Mouse (Mus musculus) forebrain, embryonic 13.5 days (tissue): Measurements from ENCODE around the gene Tchp. TPM values are rescaled to one million over a fixed set of nuclear protein-coding genes. Genes with fewer than 3 reads are reported as not detected.

Source experiments
- ATAC-seq: fragments of 200-750 bp; cut with Nextera tagmentation; 2 replicates; pipeline ENCODE4 v1.8.0; 2017
- H3K27ac ChIP-seq: fragments of 300-500 bp; sonication (generic); 2 replicates; pipeline ENCODE4 v1.5.1; 2015; ENCODE audit warnings: inconsistent platforms, mild to moderate bottlenecking, moderate library complexity
- H3K27me3 ChIP-seq: fragments of 300-500 bp; sonication (generic); 2 replicates; pipeline ENCODE4 v1.6.1; 2015; ENCODE audit warnings: mild to moderate bottlenecking, inconsistent platforms
- H3K36me3 ChIP-seq: fragments of 300-500 bp; sonication (generic); 2 replicates; pipeline ENCODE4 v1.6.1; 2015; ENCODE audit warnings: mild to moderate bottlenecking, inconsistent platforms; ENCODE audit not compliant: poor library complexity, severe bottlenecking
- H3K4me1 ChIP-seq: fragments of 300-500 bp; sonication (generic); 2 replicates; pipeline ENCODE4 v1.6.1; 2015; ENCODE audit warnings: inconsistent platforms
- H3K4me2 ChIP-seq: fragments of 300-500 bp; sonication (generic); 2 replicates; pipeline ENCODE4 v1.6.1; 2015; ENCODE audit warnings: inconsistent platforms, mild to moderate bottlenecking, moderate library complexity
- H3K4me3 ChIP-seq: fragments of 300-500 bp; sonication (generic); 2 replicates; pipeline ENCODE4 v1.5.1; 2015; ENCODE audit warnings: mild to moderate bottlenecking, inconsistent platforms
- H3K9ac ChIP-seq: fragments of 300-500 bp; sonication (generic); 2 replicates; pipeline ENCODE4 v1.6.1; 2015; ENCODE audit warnings: mild to moderate bottlenecking, inconsistent platforms
- H3K9me3 ChIP-seq: fragments of 300-500 bp; sonication (generic); replicated peaks from 2 replicates; pipeline ENCODE4 v1.6.1; 2016; ENCODE audit warnings: inconsistent platforms
- WGBS: fragments of 180-500 bp; shearing (Covaris S2); methylation state at CpG from one replicate; pipeline ENCODE4 v1.1.7; 2015; 5-methylcytosine and 5-hydroxymethylcytosine counted together
- polyA plus RNA-seq: library from polyadenylated mRNA; unstranded; fragments of >200 nt; fragmentation: Nextera tagmentation; extraction: Ambion mirVana; gene quantifications from 2 replicates; pipeline ENCODE4 v1.2.1, GENCODE M21; 2015

Tchp gene
- polyA plus RNA-seq = 22.6 and 23.8 TPM in 2 replicates

GRCm38 (mm10) chr5:114707265-114708068 is at the start of gene Tchp:
Tchp (plus strand) TSS chr5:114707760.
- Histone ChIP-seq H3K4me1 (peaks cover 16% of the 10 kb centered on the region), H3K4me2 (peak within 1 kb of the TSS; percentile 86), H3K27me3 (no peaks in the 10 kb centered on the region), H3K9me3 (no peaks in the 10 kb centered on the region), H3K9ac (peak within 1 kb of the TSS; percentile 73), H3K4me3 (peak within 1 kb of the TSS; percentile 77), H3K36me3 (peaks cover 34% of the 10 kb centered on the region), H3K27ac (no peak within 1 kb of the TSS)
- WGBS = 3% methylated on average over 49 of the region's 49 CpGs
- peak; percentile 81 for ATAC-seq

DNA sequence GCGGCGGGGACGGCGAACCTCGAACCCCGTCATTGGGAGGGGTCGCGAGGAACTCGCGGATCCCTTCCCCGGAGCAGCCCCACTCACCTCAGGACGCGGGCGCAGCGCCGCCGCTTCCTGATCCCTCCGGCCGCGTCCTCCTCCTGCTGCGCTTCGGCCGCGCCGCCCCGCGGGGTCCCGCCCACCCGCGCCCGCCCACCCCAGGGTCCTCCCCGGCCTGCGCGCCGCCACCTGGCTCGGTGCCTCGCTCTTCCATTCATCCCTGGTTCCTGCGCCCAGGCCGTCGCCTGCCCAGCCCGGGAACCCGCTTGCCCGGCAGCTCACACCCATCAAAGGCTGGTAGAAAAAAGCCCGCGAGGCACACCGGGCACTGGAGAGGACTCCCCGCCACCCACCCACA is 49.3 kb upstream of the Tchp start, which contains the start of gene Trpv4:
TSS of gene Trpv4 (minus strand) at position 167 of the 400 bp plus-strand sequence.
- peaks cover 13% of the 10 kb centered on the region for H3K4me1 ChIP-seq
- ATAC-seq = 0 out of 2 replicates have a peak, but pooled peaks have one; percentile 53
- H3K27me3 ChIP-seq = peaks cover 54% of the 10 kb centered on the region
- H3K36me3 ChIP-seq = no peaks in the 10 kb centered on the region
- peak within 1 kb of the TSS; percentile 37; the same call in 1 of the 2 replicates for H3K9ac ChIP-seq
- no peaks in the 10 kb centered on the region for H3K9me3 ChIP-seq
- peak within 1 kb of the TSS; percentile 41 for H3K4me3 ChIP-seq
- H3K27ac ChIP-seq = no peak within 1 kb of the TSS
- H3K4me2 ChIP-seq = peak within 1 kb of the TSS; percentile 74
- 1% methylated on average over 32 of the region's 47 CpGs for WGBS

DNA sequence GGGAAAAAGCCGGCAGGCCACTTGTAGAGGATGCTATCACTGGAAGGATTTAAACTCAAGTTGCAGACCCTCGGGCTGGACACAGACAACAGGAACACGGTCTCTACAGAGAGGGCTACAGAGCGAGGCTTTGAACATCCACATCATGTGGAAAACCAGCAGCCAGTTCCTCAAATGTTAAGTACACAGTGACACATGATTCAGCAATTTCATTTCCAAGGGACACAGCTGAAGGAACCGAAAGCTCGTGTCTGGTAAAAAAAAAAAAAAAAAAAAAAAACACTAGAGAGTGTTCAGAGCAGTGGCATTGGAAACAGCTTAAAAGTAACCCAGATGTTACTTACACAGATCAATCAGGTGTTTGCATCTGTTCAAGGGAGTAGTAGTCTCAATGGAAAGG is 46.5 kb upstream of the Tchp start:
- Histone ChIP-seq H3K4me2 (no peak overlapping the region), H3K27ac (no peak overlapping the region), H3K4me3 (no peak overlapping the region), H3K4me1 (peaks cover 24% of the 10 kb centered on the region), H3K9ac (no peak overlapping the region), H3K9me3 (no peaks in the 10 kb centered on the region), H3K27me3 (peaks cover 45% of the 10 kb centered on the region), H3K36me3 (no peaks in the 10 kb centered on the region)
- WGBS = 73% methylated on average over 6 of the region's 6 CpGs
- ATAC-seq = no peak

DNA sequence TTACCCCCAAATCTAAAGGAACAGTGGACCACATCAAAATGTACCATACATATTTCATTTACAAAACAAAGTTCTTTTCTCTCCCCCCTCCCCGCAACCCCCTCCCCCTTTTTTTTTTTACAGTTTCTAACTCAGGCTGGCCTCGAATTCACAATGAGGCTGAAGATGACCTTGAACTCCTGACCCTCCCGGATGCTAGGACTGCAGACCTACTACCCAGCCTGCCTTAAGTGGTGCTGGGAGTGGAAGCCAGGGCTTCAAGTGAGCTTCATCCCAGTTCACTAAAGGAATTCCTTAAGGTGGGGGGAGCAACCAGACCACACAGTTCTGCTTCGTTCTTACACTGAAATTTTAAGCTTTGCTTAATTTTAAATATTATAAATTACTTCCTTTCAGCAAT is 43.4 kb upstream of the Tchp start:
- no peaks in the 10 kb centered on the region for H3K9me3 ChIP-seq

DNA sequence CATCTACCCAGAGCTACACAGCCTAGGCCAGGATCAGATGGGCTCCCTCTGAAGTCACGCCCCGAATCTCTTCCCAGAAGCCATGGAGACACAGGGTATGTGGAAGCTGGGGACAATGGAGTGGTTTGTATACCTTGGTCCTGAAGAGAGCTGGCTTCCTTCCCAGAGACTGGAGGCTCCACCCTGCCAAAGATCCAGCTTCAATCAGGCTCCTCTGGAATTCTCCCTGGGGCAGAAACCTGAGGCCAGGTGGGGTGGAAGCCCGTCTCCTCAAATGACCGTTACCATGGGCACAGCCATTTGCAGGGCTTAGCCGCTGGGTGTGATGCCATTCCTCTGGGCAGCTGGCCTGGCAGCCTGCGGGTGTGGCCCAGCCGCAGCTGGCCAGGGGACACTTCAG is 42.8 kb upstream of the Tchp start:
- Histone ChIP-seq H3K27ac (no peak overlapping the region), H3K9me3 (no peaks in the 10 kb centered on the region), H3K27me3 (peaks cover 8% of the 10 kb centered on the region), H3K36me3 (no peaks in the 10 kb centered on the region), H3K4me3 (no peak overlapping the region), H3K4me2 (no peak overlapping the region), H3K9ac (0 out of 2 replicates have a peak overlapping the region, but pooled peaks have one; percentile 5), H3K4me1 (peaks cover 21% of the 10 kb centered on the region)
- ATAC-seq = 0 out of 2 replicates have a peak, but pooled peaks have one; percentile 23
- 63% methylated on average over 7 of the region's 7 CpGs for WGBS

More for the DNA sequence above, 43.4 kb upstream of the Tchp start:
- H3K4me1 ChIP-seq = peaks cover 17% of the 10 kb centered on the region
- no peak for ATAC-seq
- no peak overlapping the region for H3K4me3 ChIP-seq
- H3K36me3 ChIP-seq = no peaks in the 10 kb centered on the region
- H3K27ac ChIP-seq = no peak overlapping the region
- WGBS = 86% methylated on average over 4 of the region's 4 CpGs
- peaks cover 14% of the 10 kb centered on the region for H3K27me3 ChIP-seq
- no peak overlapping the region for H3K4me2 ChIP-seq
- no peak overlapping the region for H3K9ac ChIP-seq

- Histone ChIP-seq H3K4me2 (no peak overlapping the region; the same call in 1 of the 2 replicates), H3K27ac (no peak overlapping the region), H3K4me3 (no peak overlapping the region), H3K36me3 (no peaks in the 10 kb centered on the region), H3K9ac (no peak overlapping the region), H3K9me3 (no peaks in the 10 kb centered on the region), H3K27me3 (no peaks in the 10 kb centered on the region), H3K4me1 (peaks cover 31% of the 10 kb centered on the region)
- no peak for ATAC-seq
- 74% methylated on average over 1 of the region's 1 CpGs for WGBS
These were observed 40.9 kb upstream of the Tchp start for GRCm38 (mm10) chr5:114666659-114667058.

- WGBS = 4% methylated on average over 36 of the region's 36 CpGs
- Histone ChIP-seq H3K36me3 (no peaks in the 10 kb centered on the region), H3K27ac (no peak overlapping the region), H3K9me3 (no peaks in the 10 kb centered on the region), H3K4me2 (peak overlapping the region; percentile 58), H3K9ac (no peak overlapping the region), H3K27me3 (no peaks in the 10 kb centered on the region), H3K4me3 (peak overlapping the region; percentile 30), H3K4me1 (peaks cover 31% of the 10 kb centered on the region)
- peak; percentile 86 for ATAC-seq
These were observed 40.2 kb upstream of the Tchp start for GRCm38 (mm10) chr5:114667228-114667856.

DNA sequence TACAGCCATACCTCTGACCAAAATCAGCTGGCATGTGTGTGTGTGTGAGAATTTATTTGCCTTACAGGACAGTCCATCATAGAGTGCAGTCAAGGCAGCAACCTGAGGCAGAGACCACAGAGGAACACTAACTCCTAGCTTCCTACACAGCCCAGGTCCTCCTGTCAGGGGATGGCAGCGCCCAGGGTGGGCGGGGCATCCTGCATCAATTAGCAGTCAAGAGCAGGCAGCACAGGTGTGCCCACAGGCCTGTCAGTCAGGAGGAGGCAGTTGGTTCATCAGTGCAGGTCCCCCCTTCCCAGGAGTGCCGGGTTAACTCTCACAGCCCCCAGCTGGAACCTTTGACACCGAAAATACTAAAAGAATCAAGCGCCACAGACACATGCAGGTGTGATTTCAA is 38.5 kb upstream of the Tchp start:
- Histone ChIP-seq H3K36me3 (peaks cover 12% of the 10 kb centered on the region; the same call in 1 of the 2 replicates), H3K4me2 (no peak overlapping the region), H3K4me1 (peaks cover 31% of the 10 kb centered on the region), H3K4me3 (no peak overlapping the region), H3K9me3 (no peaks in the 10 kb centered on the region), H3K9ac (no peak overlapping the region), H3K27ac (no peak overlapping the region), H3K27me3 (no peaks in the 10 kb centered on the region)
- ATAC-seq = no peak
- 87% methylated on average over 5 of the region's 5 CpGs for WGBS

- peaks cover 14% of the 10 kb centered on the region for H3K4me1 ChIP-seq
- H3K4me2 ChIP-seq = no peak overlapping the region
- WGBS = 86% methylated on average over 13 of the region's 13 CpGs
- ATAC-seq = no peak
- H3K27ac ChIP-seq = no peak overlapping the region
- H3K9ac ChIP-seq = no peak overlapping the region
- H3K9me3 ChIP-seq = no peaks in the 10 kb centered on the region
- peaks cover 41% of the 10 kb centered on the region for H3K36me3 ChIP-seq
- no peaks in the 10 kb centered on the region for H3K27me3 ChIP-seq
- H3K4me3 ChIP-seq = no peak overlapping the region
These were observed 34.4 kb upstream of the Tchp start for GRCm38 (mm10) chr5:114673114-114673513.

DNA sequence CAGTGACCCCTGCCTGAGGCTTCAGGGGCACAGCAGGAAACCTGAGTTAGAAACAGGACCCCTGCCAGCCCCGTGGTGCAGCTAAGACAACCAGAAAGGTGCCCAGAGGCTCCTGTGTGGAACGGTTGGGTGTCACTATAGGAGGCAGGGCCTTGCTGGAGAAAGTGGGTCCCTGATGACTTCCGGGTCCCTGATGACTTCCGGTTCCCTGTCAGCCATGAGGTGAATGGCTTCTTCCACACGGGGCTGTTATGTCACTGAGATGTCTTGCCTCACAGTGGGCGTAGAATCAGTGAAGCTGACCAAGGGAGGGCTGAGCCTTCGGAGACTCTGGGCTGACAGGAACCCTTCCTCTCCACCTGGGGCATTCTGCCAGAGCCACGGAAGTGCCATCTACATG is 33.0 kb upstream of the Tchp start:
- H3K4me1 ChIP-seq = peaks cover 15% of the 10 kb centered on the region
- no peak overlapping the region for H3K4me2 ChIP-seq
- no peak overlapping the region for H3K4me3 ChIP-seq
- H3K9ac ChIP-seq = no peak overlapping the region
- no peak overlapping the region for H3K27ac ChIP-seq
- no peaks in the 10 kb centered on the region for H3K27me3 ChIP-seq
- peaks cover 41% of the 10 kb centered on the region for H3K36me3 ChIP-seq
- 94% methylated on average over 8 of the region's 8 CpGs for WGBS
- no peaks in the 10 kb centered on the region for H3K9me3 ChIP-seq
- no peak for ATAC-seq

DNA sequence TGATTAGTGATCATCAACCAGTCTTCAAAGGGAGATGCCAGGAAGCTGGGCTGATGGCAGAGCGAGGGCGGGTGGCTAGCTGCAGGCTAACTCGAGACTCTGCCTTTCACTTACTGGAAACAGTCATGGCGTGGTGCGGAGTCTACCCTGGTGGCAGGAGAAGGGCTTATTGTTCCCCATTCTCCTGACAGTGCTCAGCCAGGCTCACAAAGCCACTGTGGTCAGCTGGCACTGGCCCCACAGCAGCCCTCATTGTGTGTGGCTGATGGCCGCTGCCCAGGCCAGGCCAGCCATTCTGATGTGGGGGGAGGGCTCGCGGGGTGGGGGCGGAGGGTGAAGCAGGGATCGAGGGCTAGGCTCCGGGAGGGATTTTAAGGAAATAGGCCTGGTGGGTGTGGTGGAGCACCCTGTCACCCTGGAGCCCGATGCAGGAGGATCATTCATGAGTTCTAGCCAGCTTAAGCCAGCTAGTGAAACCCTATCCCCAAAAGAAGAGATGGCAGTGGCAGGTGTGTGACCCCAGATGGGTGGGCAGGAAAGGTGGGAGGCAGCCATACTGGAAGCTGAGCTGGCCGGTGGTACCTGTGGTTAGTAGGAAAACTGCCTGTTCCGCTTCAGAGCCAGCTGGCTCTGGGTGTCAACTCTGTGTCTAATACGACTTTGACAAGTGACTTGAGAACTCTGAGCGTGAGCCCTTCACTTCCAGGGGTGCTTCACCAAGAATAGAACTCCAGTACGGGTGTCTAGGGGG is 27.5 kb upstream of the Tchp start:
- H3K27ac ChIP-seq = no peak overlapping the region
- peaks cover 20% of the 10 kb centered on the region for H3K36me3 ChIP-seq
- WGBS = 57% methylated on average over 17 of the region's 17 CpGs
- H3K4me1 ChIP-seq = peaks cover 9% of the 10 kb centered on the region
- no peak overlapping the region for H3K4me3 ChIP-seq
- H3K27me3 ChIP-seq = no peaks in the 10 kb centered on the region
- no peak overlapping the region for H3K4me2 ChIP-seq
- 0 out of 2 replicates have a peak overlapping the region, but pooled peaks have one; percentile 30 for H3K9ac ChIP-seq
- ATAC-seq = no peak
- H3K9me3 ChIP-seq = no peaks in the 10 kb centered on the region
